Mouse (Mus musculus) thymus, adult 2 months (tissue): ENCODE measurements around the gene Chsy1. TPM values are rescaled to one million over a fixed set of nuclear protein-coding genes. Genes with fewer than 3 reads are reported as not detected.

Experiments used
- DNase-seq: peaks from one replicate; pipeline ENCODE4 v3.0.0; 2021
- H3K27ac ChIP-seq: fragments of 200-500 bp; 2 replicates; pipeline ENCODE4 v1.5.1; 2012; ENCODE audit warnings: low read length, control low read depth; ENCODE audit not compliant: control insufficient read depth, insufficient read depth
- H3K27me3 ChIP-seq: fragments of 200-500 bp; 2 replicates; pipeline ENCODE4 v1.6.1; 2012; ENCODE audit warnings: mild to moderate bottlenecking, low read length, moderate library complexity, mixed read lengths; ENCODE audit not compliant: control insufficient read depth, insufficient read depth
- H3K36me3 ChIP-seq: fragments of 200-500 bp; 2 replicates; pipeline ENCODE4 v1.6.1; 2012; ENCODE audit warnings: mild to moderate bottlenecking, low read length, moderate library complexity; ENCODE audit not compliant: control insufficient read depth, insufficient read depth
- H3K4me1 ChIP-seq: fragments of 200-500 bp; replicated peaks from 2 replicates; pipeline ENCODE4 v1.6.1; 2012; ENCODE audit warnings: low read length; ENCODE audit not compliant: control insufficient read depth, insufficient read depth
- H3K4me3 ChIP-seq: fragments of 200-500 bp; 2 replicates; pipeline ENCODE4 v1.5.1; 2012; ENCODE audit warnings: mild to moderate bottlenecking, low read length, control low read depth, moderate library complexity; ENCODE audit not compliant: control insufficient read depth, insufficient read depth
- CTCF ChIP-seq: fragments of 200-500 bp; IDR thresholded peaks from 2 replicates; pipeline ENCODE4 v1.5.1; 2012; ENCODE audit warnings: mild to moderate bottlenecking, control low read depth, low read length, moderate library complexity, borderline replicate concordance; ENCODE audit not compliant: control insufficient read depth, poor library complexity, insufficient read depth; ENCODE audit errors: extremely low read depth
- POLR2A ChIP-seq: fragments of 200-500 bp; IDR thresholded peaks from 2 replicates; pipeline ENCODE4 v1.6.1; 2012; ENCODE audit warnings: mild to moderate bottlenecking, low read length, control low read depth, moderate library complexity; ENCODE audit not compliant: control insufficient read depth, poor library complexity, insufficient read depth; ENCODE audit errors: extremely low read depth
- WGBS: fragments of 180-500 bp; shearing (Covaris S2); methylation state at CpG from one replicate; pipeline ENCODE4 v1.1.7; 2018; 5-methylcytosine and 5-hydroxymethylcytosine counted together
- polyA plus RNA-seq: library from polyadenylated mRNA; depleted of rRNA; stranded (reverse); fragments of >200 nt; gene quantifications from 2 replicates; pipeline ENCODE4 v1.2.3, GENCODE M21; 2012

Chsy1 gene
- polyA plus RNA-seq, 1 experiment, result 6.6 TPM

- Histone ChIP-seq H3K36me3 (peaks cover 25% of the 10 kb centered on the region), H3K4me3 (no peak overlapping the region), H3K27ac (no peak overlapping the region), H3K27me3 (no peaks in the 10 kb centered on the region), H3K4me1 (no peaks in the 10 kb centered on the region)
- no peak for DNase-seq
- 93% methylated on average over 8 of the region's 8 CpGs for WGBS
- TF ChIP-seq CTCF (no peak), POLR2A (no peak)
Measured at GRCm38 (mm10) chr7:66092656-66093055, 16.7 kb upstream of the Chsy1 start.

GRCm38 (mm10) chr7:66094141-66094540 lies 15.2 kb upstream of the Chsy1 start:
- 85% methylated on average over 5 of the region's 5 CpGs for WGBS
- no peaks in the 10 kb centered on the region for H3K27me3 ChIP-seq
- no peak for TF ChIP-seq CTCF
- no peak for TF ChIP-seq POLR2A
- no peaks in the 10 kb centered on the region for H3K4me1 ChIP-seq
- no peak overlapping the region for H3K27ac ChIP-seq
- peaks cover 12% of the 10 kb centered on the region for H3K36me3 ChIP-seq
- DNase-seq, result no peak
- H3K4me3 ChIP-seq, result no peak overlapping the region

GRCm38 (mm10) chr7:66098803-66099202 lies 10.5 kb upstream of the Chsy1 start:
- DNase-seq, result no peak
- H3K27ac ChIP-seq, result no peak overlapping the region
- no peaks in the 10 kb centered on the region for H3K27me3 ChIP-seq
- no peaks in the 10 kb centered on the region for H3K4me1 ChIP-seq
- TF ChIP-seq CTCF, result no peak
- no peak for TF ChIP-seq POLR2A
- WGBS, result 94% methylated on average over 7 of the region's 7 CpGs
- H3K36me3 ChIP-seq, result no peaks in the 10 kb centered on the region
- no peak overlapping the region for H3K4me3 ChIP-seq

- WGBS, result 5% methylated on average over 4 of the region's 4 CpGs
- H3K4me1 ChIP-seq, result no peaks in the 10 kb centered on the region
- H3K27ac ChIP-seq, result no peak overlapping the region
- DNase-seq, result peak; percentile 23
- no peaks in the 10 kb centered on the region for H3K36me3 ChIP-seq
- H3K4me3 ChIP-seq, result no peak overlapping the region
- H3K27me3 ChIP-seq, result no peaks in the 10 kb centered on the region
- TF ChIP-seq POLR2A, result no peak
- no peak for TF ChIP-seq CTCF
Measured at GRCm38 (mm10) chr7:66101866-66102265, 7.4 kb upstream of the Chsy1 start.

GRCm38 (mm10) chr7:66104531-66104930 lies 4.8 kb upstream of the Chsy1 start:
- TF ChIP-seq CTCF, result no peak
- TF ChIP-seq POLR2A, result no peak
- WGBS, result 93% methylated on average over 5 of the region's 5 CpGs
- Histone ChIP-seq H3K27ac (no peak overlapping the region), H3K27me3 (no peaks in the 10 kb centered on the region), H3K4me3 (no peak overlapping the region), H3K36me3 (no peaks in the 10 kb centered on the region), H3K4me1 (peaks cover 4% of the 10 kb centered on the region)
- DNase-seq, result no peak

- Histone ChIP-seq H3K27ac (no peak overlapping the region), H3K4me1 (peaks cover 7% of the 10 kb centered on the region), H3K27me3 (no peaks in the 10 kb centered on the region), H3K36me3 (no peaks in the 10 kb centered on the region), H3K4me3 (no peak overlapping the region)
- DNase-seq, result no peak
- no peak for TF ChIP-seq POLR2A
- TF ChIP-seq CTCF, result no peak
- 91% methylated on average over 4 of the region's 4 CpGs for WGBS
Measured at GRCm38 (mm10) chr7:66105771-66106170, 3.5 kb upstream of the Chsy1 start.

- H3K36me3 ChIP-seq, result no peaks in the 10 kb centered on the region
- H3K4me3 ChIP-seq, result no peak overlapping the region
- no peak for TF ChIP-seq POLR2A
- no peak for TF ChIP-seq CTCF
- H3K4me1 ChIP-seq, result peaks cover 7% of the 10 kb centered on the region
- WGBS, result 84% methylated on average over 7 of the region's 7 CpGs
- H3K27me3 ChIP-seq, result no peaks in the 10 kb centered on the region
- DNase-seq, result no peak
- H3K27ac ChIP-seq, result no peak overlapping the region
Measured at GRCm38 (mm10) chr7:66106581-66107056, 2.7 kb upstream of the Chsy1 start.
